Mouse (Mus musculus) limb, embryonic 14.5 days (tissue): ENCODE measurements at regions not wholly inside any gene's neighbourhood (a gene's known extent, or its start where the extent isn't known, plus 50 kb on each side); places are given as distances from the start of the nearest gene placed in this dataset.

Source experiments
- ATAC-seq: fragments of 200-750 bp; cut with Nextera tagmentation; 2 replicates; pipeline ENCODE4 v1.8.0; 2017; ENCODE audit warnings: low read depth, moderate number of reproducible peaks, moderate TSS enrichment; ENCODE audit not compliant: low FRiP score
- DNase-seq: peaks from one replicate; pipeline ENCODE4 v3.0.0-alpha.2; 2015; ENCODE audit warnings: low spot score
- H3K27ac ChIP-seq: fragments of 300-500 bp; sonication (generic); replicated peaks from 2 replicates; pipeline ENCODE4 v1.5.1; 2014; ENCODE audit warnings: low read depth, mild to moderate bottlenecking, low read length, moderate library complexity, mixed read lengths
- H3K27me3 ChIP-seq: fragments of 300-500 bp; sonication (generic); 2 replicates; pipeline ENCODE4 v1.6.1; 2014; ENCODE audit warnings: low read length, mixed read lengths; ENCODE audit not compliant: control insufficient read depth, insufficient read depth
- H3K36me3 ChIP-seq: fragments of 300-500 bp; sonication (generic); 2 replicates; pipeline ENCODE4 v1.6.1; 2014; ENCODE audit warnings: mild to moderate bottlenecking, low read length, moderate library complexity, mixed read lengths; ENCODE audit not compliant: control insufficient read depth, insufficient read depth
- H3K4me1 ChIP-seq: fragments of 300-500 bp; sonication (generic); 2 replicates; pipeline ENCODE4 v1.6.1; 2014; ENCODE audit warnings: antibody characterized with exemption, low read length, mixed read lengths; ENCODE audit not compliant: control insufficient read depth, insufficient read depth
- H3K4me2 ChIP-seq: fragments of 300-500 bp; sonication (generic); replicated peaks from 2 replicates; pipeline ENCODE4 v1.6.1; 2014; ENCODE audit warnings: low read depth, mild to moderate bottlenecking, low read length, moderate library complexity; ENCODE audit not compliant: severe bottlenecking
- H3K4me3 ChIP-seq: fragments of 300-500 bp; sonication (generic); replicated peaks from 2 replicates; pipeline ENCODE4 v1.5.1; 2014; ENCODE audit warnings: low read length
- H3K9ac ChIP-seq: fragments of 300-500 bp; sonication (generic); 2 replicates; pipeline ENCODE4 v1.6.1; 2014; ENCODE audit warnings: mild to moderate bottlenecking, low read depth, low read length, moderate library complexity; ENCODE audit not compliant: severe bottlenecking
- H3K9me3 ChIP-seq: fragments of 300-500 bp; sonication (generic); 2 replicates; pipeline ENCODE4 v1.6.1; 2016; ENCODE audit warnings: low read length; ENCODE audit not compliant: control insufficient read depth
- POLR2A ChIP-seq: fragments of 200-500 bp; IDR thresholded peaks from 2 replicates; pipeline ENCODE4 v1.8.0; 2012; ENCODE audit warnings: inconsistent platforms, mild to moderate bottlenecking, moderate library complexity, borderline replicate concordance; ENCODE audit not compliant: insufficient read depth, insufficient read length; ENCODE audit errors: extremely low read depth
- WGBS: fragments of 180-500 bp; shearing (Covaris S2); extraction: QIAGEN DNeasy Blood & Tissue Kit; methylation state at CpG from one replicate; pipeline ENCODE4 v1.1.7; 2014; 5-methylcytosine and 5-hydroxymethylcytosine counted together

DNA sequence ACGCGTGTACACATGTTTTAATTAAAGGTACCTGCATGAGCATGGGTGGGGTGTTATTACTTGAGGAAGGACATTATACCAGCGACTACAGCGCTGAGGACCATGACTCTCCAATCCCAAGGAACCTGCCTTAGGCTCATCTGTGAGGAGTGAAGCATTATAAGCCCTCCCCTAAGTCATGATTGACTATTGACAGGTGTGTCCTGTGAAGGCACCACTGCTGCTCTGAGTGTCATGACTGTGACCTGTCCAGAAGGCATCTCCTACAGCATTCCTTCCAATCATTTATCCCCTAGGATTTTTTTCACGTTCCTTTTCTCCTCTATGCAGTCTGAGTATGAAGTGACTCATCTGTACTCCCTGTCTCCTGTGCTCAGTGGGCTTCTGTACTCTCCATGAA lies 199.9 kb upstream of the Gm9833 start:
- WGBS: 94% methylated on average over 5 of the region's 5 CpGs
- Histone ChIP-seq H3K36me3 (no peaks in the 10 kb centered on the region), H3K9ac (no peak overlapping the region), H3K4me3 (no peak overlapping the region), H3K27me3 (no peaks in the 10 kb centered on the region), H3K9me3 (no peaks in the 10 kb centered on the region), H3K4me2 (no peak overlapping the region), H3K4me1 (no peaks in the 10 kb centered on the region), H3K27ac (no peak overlapping the region)
- ATAC-seq (no peak), DNase-seq (no peak)
- no peak for TF ChIP-seq POLR2A

DNA sequence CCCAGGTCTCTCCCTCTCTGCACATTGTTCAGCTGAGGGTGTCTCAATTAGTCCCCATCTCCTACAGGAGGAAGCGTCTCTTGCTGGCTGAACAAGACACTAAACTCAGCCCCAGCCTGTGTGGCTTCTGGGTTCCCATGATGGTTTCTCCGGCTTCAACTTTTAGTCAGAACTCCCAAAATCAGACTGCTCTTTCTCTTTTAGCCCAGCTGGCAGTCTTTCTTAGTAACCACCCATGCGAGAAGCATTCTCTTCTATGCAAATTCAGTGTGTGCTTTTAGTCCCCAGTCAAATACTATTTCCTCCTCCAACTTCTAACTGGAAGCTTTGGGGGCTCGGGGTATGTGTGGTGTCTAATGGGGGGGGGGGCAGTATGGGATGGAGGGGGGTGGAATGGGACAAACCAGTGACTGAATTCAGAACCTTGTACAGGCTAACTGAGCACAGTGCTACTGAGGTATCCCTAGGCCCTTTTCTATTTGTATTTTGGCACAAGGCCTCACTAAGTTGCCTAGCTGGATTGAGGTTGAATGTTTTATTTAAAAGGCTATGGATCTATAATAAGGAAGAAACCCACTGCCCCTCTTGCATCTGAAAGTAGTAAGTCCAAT lies 194.9 kb upstream of the Gm9833 start:
- H3K9ac ChIP-seq: no peak overlapping the region
- WGBS: 76% methylated on average over 4 of the region's 4 CpGs

DNA sequence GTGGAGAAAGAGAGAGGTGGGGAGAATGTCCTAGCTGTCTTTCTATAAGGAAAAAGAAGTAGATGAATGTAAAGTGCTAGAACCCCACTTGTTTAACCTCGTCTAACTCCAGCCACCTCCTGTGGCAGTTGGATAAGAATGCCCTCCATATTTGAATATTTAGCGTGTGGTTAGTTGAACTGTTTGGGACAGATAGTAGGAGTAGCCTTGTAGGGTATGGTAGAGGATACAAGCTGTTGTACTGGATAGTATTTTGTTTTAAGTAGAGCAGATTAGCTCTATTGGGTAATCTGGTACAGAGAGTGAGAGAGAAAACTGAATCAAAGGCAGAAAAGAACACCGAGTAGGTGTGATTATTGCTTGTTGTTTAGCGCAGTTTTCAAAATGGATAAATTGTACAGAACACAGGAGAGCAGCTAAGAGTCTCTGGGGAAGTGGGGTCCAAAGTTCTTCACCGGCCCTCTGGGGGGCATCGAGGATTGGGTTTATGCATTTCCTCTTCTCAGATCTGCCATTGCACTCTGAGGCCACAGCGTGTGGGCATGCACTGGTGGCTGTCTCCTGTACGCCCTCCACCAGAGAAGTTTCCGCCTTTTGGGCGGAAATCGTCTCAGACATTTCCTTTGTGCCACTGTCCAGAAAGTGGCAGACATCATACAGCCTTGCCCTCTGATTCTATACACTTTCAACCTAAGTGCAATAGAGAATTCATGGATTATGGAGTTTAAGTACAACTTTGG lies 192.3 kb upstream of the Gm9833 start:
- Histone ChIP-seq H3K4me1 (no peaks in the 10 kb centered on the region), H3K36me3 (no peaks in the 10 kb centered on the region), H3K4me2 (no peak overlapping the region), H3K9me3 (no peaks in the 10 kb centered on the region), H3K27ac (no peak overlapping the region), H3K27me3 (no peaks in the 10 kb centered on the region), H3K9ac (no peak overlapping the region), H3K4me3 (no peak overlapping the region)
- WGBS: 88% methylated on average over 11 of the region's 11 CpGs
- ATAC-seq (no peak), DNase-seq (no peak)
- TF ChIP-seq POLR2A: no peak

More for the DNA sequence above, 194.9 kb upstream of the Gm9833 start:
- Histone ChIP-seq H3K27ac (no peak overlapping the region), H3K4me1 (no peaks in the 10 kb centered on the region), H3K4me3 (no peak overlapping the region), H3K4me2 (no peak overlapping the region), H3K36me3 (no peaks in the 10 kb centered on the region), H3K27me3 (no peaks in the 10 kb centered on the region), H3K9me3 (no peaks in the 10 kb centered on the region)
- DNase-seq (no peak), ATAC-seq (no peak)
- no peak for TF ChIP-seq POLR2A

DNA sequence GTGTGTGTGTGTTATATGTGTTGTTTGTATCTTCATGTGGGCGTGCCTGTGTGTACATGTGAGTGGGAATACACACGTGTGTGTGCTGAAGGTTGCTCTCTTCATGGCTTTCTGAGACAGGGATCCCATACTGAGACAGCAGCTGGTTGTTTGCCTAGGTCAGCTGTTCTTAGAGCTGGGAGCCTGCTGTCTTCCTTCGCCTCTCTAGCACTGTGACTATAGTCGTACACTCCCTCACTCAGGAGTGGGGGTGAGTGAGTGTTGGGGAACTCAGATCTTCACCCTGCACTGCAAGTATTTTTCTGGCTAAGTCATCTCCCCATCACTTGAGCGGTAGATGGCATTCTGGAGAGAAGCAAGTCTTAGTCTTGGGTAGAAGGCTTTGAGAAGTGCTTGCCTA lies 191.6 kb upstream of the Gm9833 start:
- WGBS: 93% methylated on average over 5 of the region's 5 CpGs
- H3K27me3 ChIP-seq: no peaks in the 10 kb centered on the region
- no peak overlapping the region for H3K27ac ChIP-seq
- H3K36me3 ChIP-seq: no peaks in the 10 kb centered on the region
- no peaks in the 10 kb centered on the region for H3K9me3 ChIP-seq
- no peak for ATAC-seq
- no peak overlapping the region for H3K4me2 ChIP-seq
- H3K9ac ChIP-seq: no peak overlapping the region
- no peak overlapping the region for H3K4me3 ChIP-seq
- no peaks in the 10 kb centered on the region for H3K4me1 ChIP-seq
- TF ChIP-seq POLR2A: no peak
- DNase-seq: no peak

DNA sequence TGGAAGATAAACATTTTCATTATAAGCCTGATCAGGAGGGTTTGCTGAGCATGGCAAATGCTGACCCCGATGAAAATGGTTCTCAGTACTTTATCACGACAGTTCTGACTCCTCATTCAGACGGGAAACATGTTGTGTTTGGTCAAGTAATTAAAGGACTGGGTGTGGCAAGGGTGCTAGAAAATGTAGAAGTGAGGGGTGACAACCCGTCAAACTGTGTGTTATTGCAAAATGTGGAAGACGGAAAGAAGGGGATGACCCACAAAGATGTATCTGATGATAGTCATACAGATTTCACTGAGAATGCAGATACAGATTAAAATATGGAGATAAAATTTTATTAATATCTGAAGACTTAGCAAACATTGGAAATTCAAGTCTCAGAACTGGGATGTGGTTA lies 186.2 kb upstream of the Gm9833 start:
- Histone ChIP-seq H3K27ac (no peak overlapping the region), H3K27me3 (no peaks in the 10 kb centered on the region), H3K9ac (no peak overlapping the region), H3K4me2 (no peak overlapping the region), H3K4me1 (no peaks in the 10 kb centered on the region), H3K4me3 (no peak overlapping the region), H3K9me3 (no peaks in the 10 kb centered on the region), H3K36me3 (no peaks in the 10 kb centered on the region)
- no peak for DNase-seq
- no peak for ATAC-seq
- TF ChIP-seq POLR2A: no peak
- 80% methylated on average over 5 of the region's 5 CpGs for WGBS
